Mouse (Mus musculus): Measurements from ENCODE around the gene Mtfr2.

The Mtfr2 gene

GRCm38 (mm10) chr10:20347285-20348214 lies at the start of gene Mtfr2:
Mtfr2 (plus strand) TSS chr10:20347770.
- DNase-seq (ENCODE audit: extremely low read depth, insufficient read length, low spot score), result peak; percentile 89

GRCm38 (mm10) chr10:20298152-20298920 lies 49.2 kb upstream of the Mtfr2 start:
- peak; percentile 11 for DNase-seq (ENCODE audit: extremely low read depth, insufficient read length, low spot score)

GRCm38 (mm10) chr10:20299114-20299513 lies 48.5 kb upstream of the Mtfr2 start:
- DNase-seq (ENCODE audit: extremely low read depth, insufficient read length, low spot score), result no peak

GRCm38 (mm10) chr10:20310969-20311769 lies 36.4 kb upstream of the Mtfr2 start:
- peak; percentile 10 for DNase-seq (ENCODE audit: extremely low read depth, insufficient read length, low spot score)

GRCm38 (mm10) chr10:20311918-20312735 lies 35.4 kb upstream of the Mtfr2 start, which contains the start of gene Bclaf1:
Bclaf1 (plus strand) TSS chr10:20312469.
- peak; percentile 98 for DNase-seq (ENCODE audit: extremely low read depth, insufficient read length, low spot score)

GRCm38 (mm10) chr10:20312736-20313301 lies 34.8 kb upstream of the Mtfr2 start:
- no peak for DNase-seq (ENCODE audit: extremely low read depth, insufficient read length, low spot score)

- no peak for DNase-seq (ENCODE audit: extremely low read depth, insufficient read length, low spot score)
Observed at GRCm38 (mm10) chr10:20313447-20313846, 34.1 kb upstream of the Mtfr2 start.

- DNase-seq (ENCODE audit: extremely low read depth, insufficient read length, low spot score), result no peak
Observed at GRCm38 (mm10) chr10:20313941-20314340, 33.6 kb upstream of the Mtfr2 start.

- no peak for DNase-seq (ENCODE audit: extremely low read depth, insufficient read length, low spot score)
Observed at GRCm38 (mm10) chr10:20314797-20315196, 32.8 kb upstream of the Mtfr2 start.

GRCm38 (mm10) chr10:20317466-20317865 lies 30.1 kb upstream of the Mtfr2 start:
- no peak for DNase-seq (ENCODE audit: extremely low read depth, insufficient read length, low spot score)

- DNase-seq (ENCODE audit: extremely low read depth, insufficient read length, low spot score), result no peak
Observed at GRCm38 (mm10) chr10:20326226-20326625, 21.3 kb upstream of the Mtfr2 start.

- DNase-seq (ENCODE audit: extremely low read depth, insufficient read length, low spot score), result no peak
Observed at GRCm38 (mm10) chr10:20331262-20331661, 16.3 kb upstream of the Mtfr2 start.

GRCm38 (mm10) chr10:20337872-20338271 lies 9.7 kb upstream of the Mtfr2 start:
- DNase-seq (ENCODE audit: extremely low read depth, insufficient read length, low spot score), result no peak

GRCm38 (mm10) chr10:20345736-20346135 lies 1.8 kb upstream of the Mtfr2 start:
- no peak for DNase-seq (ENCODE audit: extremely low read depth, insufficient read length, low spot score)

- no peak for DNase-seq (ENCODE audit: extremely low read depth, insufficient read length, low spot score)
Observed at GRCm38 (mm10) chr10:20348894-20349293, 1.3 kb downstream of the Mtfr2 start.

GRCm38 (mm10) chr10:20361542-20362449 lies 14.2 kb downstream of the Mtfr2 start:
- DNase-seq (ENCODE audit: extremely low read depth, insufficient read length, low spot score), result no peak

- no peak for DNase-seq (ENCODE audit: extremely low read depth, insufficient read length, low spot score)
Observed at GRCm38 (mm10) chr10:20362450-20363118, 15.0 kb downstream of the Mtfr2 start.

- no peak for DNase-seq (ENCODE audit: extremely low read depth, insufficient read length, low spot score)
Observed at GRCm38 (mm10) chr10:20372046-20372445, 24.5 kb downstream of the Mtfr2 start.

All from 3134 (cell line).